ENCODE assay signal across 10 mouse cellular contexts in the genomic region with DNA sequence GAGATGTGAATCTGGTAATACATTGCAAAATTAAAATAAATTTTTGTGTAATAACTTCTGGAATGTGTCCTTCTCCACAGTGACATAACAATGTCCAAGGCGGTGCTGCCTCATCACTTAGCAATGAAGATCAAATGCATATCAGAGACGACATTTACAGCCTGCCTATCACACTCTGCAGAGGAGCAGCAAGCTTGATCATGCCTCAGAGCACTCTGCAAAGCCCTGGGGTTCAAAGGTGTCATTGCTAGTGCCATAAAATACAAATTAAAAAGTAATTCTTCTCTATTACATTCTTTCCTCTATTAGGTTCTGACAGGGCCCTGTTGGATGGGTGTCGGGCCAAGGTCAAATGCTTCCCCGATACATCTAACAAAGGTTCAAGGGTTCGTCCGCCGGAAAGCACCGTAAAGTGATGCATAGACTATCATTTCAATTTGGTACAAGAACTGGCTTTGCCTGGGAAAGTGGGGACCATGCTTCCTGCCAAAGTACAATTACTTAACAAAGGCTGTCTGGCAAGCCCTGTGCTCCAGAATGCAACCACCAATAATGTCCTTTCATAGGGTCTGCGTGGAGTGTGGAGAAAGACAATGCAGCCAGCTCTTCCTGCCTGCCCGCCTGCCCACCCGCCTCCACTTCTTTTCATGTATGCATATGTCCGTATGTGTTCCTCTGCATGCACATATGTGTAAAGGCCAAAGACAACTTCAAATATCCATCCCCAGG.
DNase-seq lines count a peak whose midpoint lies in the region; ATAC-seq and TF ChIP-seq lines count a peak whose summit lies in the region.
"Had no signal": no experiment of that assay in that cellular context is flagged by ENCODE, and none has a peak within 500 bp of the region (broad histone marks: within the 10 kb centered on the region; RNA-seq: fewer than 3 reads in every experiment).

No protein-coding gene starts in this region.

- TF ChIP-seq POLR2A in olfactory bulb, adult 2 months (IDR thresholded peaks at IDR 0.05; ENCODE audit: insufficient read depth, low read depth, low read length) = no peak

- TF ChIP-seq CTCF in olfactory bulb, adult 2 months (IDR thresholded peaks at IDR 0.05; ENCODE audit: insufficient read depth, low read depth, low read length) = no peak

- peak overlapping the region; percentile 47 for H3K27ac ChIP-seq in lung, embryonic 15.5 days
- H3K27ac ChIP-seq in olfactory bulb, adult 2 months (ENCODE audit: insufficient read depth, low read depth, low read length) = peak overlapping the region; percentile 23; the same call in 1 of the 2 replicates
- H3K27ac ChIP-seq: heart, embryonic 15.5 days had no signal

- WGBS in lung, embryonic 15.5 days = 53% methylated on average over 12 of the region's 12 CpGs
- 67% methylated on average over 12 of the region's 12 CpGs for WGBS in olfactory bulb, adult 2 months

- no peak overlapping the region for H3K9ac ChIP-seq in lung, embryonic 15.5 days
- H3K9ac ChIP-seq: heart, embryonic 15.5 days had no signal

- no peaks in the 10 kb centered on the region for H3K36me3 ChIP-seq in lung, embryonic 15.5 days
- H3K36me3 ChIP-seq: heart, embryonic 15.5 days had no signal

- no peak for ATAC-seq in lung, embryonic 15.5 days (ENCODE audit: borderline replicate concordance, extremely low read depth, low FRiP score, low TSS enrichment)

- peaks cover 15% of the 10 kb centered on the region for H3K4me1 ChIP-seq in lung, embryonic 15.5 days
- peaks cover 16% of the 10 kb centered on the region for H3K4me1 ChIP-seq in olfactory bulb, adult 2 months (ENCODE audit: control insufficient read depth, insufficient read depth, low read length)
- H3K4me1 ChIP-seq: heart, embryonic 15.5 days had no signal

- H3K4me2 ChIP-seq in lung, embryonic 15.5 days = no peak overlapping the region
- H3K4me2 ChIP-seq: heart, embryonic 15.5 days had no signal

- H3K9me3 ChIP-seq in lung, embryonic 15.5 days = no peaks in the 10 kb centered on the region
- H3K9me3 ChIP-seq: heart, embryonic 15.5 days had no signal

- no peaks in the 10 kb centered on the region for H3K27me3 ChIP-seq in lung, embryonic 15.5 days
- H3K27me3 ChIP-seq: heart, embryonic 15.5 days had no signal

- peak; percentile 23 for DNase-seq in adrenal gland, adult 2 months
- DNase-seq in adrenal gland, adult 18-20 months (ENCODE audit: low spot score in 2 of 2) = no peak
- no peak for DNase-seq in lung, adult 18-20 months
- peak; percentile 14 to 17 for DNase-seq in layer of hippocampus, postnatal 36 days
- no peak for DNase-seq in urinary bladder, postnatal 14 days (ENCODE audit: low spot score)
- no peak for DNase-seq in spleen, postnatal 36 days (ENCODE audit: low spot score in 2 of 2)
- DNase-seq: lung, adult 2 months had no signal

- no peak overlapping the region for H3K4me3 ChIP-seq in lung, embryonic 15.5 days
- H3K4me3 ChIP-seq in olfactory bulb, adult 2 months (ENCODE audit: insufficient read depth, low read depth, low read length) = no peak overlapping the region
- H3K4me3 ChIP-seq: heart, embryonic 15.5 days had no signal

Comparison
In these comparisons a context has a peak if more than half of its experiments do, and no peak if none do; other contexts are left out.
1. DNase-seq: peak in adrenal gland, adult 2 months (single experiment) and layer of hippocampus, postnatal 36 days (2 of 2); none in adrenal gland, adult 18-20 months (0 of 2), lung, adult 18-20 months (0 of 2), urinary bladder, postnatal 14 days (single experiment) and spleen, postnatal 36 days (0 of 2).